Mouse (Mus musculus): Measurements from ENCODE around the gene Atg2b. TPM values are rescaled to one million over a fixed set of nuclear protein-coding genes. Genes with fewer than 3 reads are reported as not detected.

Atg2b gene
- total RNA-seq, 2 experiments from 2014 or later, result 41.3 to 42.4 TPM

DNA sequence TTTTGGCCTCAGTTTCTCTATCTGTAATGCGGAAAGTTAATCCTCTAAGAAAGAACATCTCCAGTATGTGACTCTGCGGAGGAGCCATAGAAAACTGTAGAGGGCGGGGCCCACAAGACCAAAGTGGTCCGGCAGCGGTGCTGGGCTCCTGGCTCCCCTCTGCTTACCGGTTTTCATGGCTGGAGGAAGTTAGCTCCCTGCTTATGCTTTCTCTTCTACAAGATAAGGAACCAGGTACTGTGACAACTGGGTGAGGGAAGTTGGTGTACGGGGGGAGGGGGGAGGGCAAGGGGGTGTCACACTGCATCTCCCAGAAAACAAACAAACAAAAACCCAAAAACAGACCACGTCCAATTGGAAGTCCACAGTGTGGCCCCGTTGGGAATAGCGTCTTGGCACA is 86.5 kb downstream of the Atg2b start:
- DNase-seq (ENCODE audit: extremely low spot score in 1 of 2, low spot score in 1 of 2), result no peak

DNA sequence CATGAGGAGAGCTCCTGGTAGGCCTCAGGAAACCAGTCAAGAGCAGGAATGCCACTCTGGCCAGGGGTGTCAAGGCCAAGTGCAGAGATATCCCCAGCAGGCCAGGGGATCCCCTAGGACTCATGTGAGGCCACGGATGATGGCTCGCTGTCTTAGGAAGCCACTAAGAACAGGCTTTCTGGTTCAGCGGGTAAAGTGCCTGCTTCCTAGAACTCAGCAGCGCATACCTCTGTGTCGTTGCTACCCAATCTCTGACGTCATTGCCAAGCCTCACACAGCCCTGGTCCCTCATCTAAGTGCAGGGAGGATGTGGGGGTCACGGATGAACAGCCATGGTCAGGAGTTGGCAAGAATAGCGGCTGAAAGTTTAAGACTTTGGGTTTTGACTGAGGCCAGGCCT is 87.9 kb downstream of the Atg2b start:
- DNase-seq (ENCODE audit: extremely low spot score in 1 of 2, low spot score in 1 of 2), result no peak

DNA sequence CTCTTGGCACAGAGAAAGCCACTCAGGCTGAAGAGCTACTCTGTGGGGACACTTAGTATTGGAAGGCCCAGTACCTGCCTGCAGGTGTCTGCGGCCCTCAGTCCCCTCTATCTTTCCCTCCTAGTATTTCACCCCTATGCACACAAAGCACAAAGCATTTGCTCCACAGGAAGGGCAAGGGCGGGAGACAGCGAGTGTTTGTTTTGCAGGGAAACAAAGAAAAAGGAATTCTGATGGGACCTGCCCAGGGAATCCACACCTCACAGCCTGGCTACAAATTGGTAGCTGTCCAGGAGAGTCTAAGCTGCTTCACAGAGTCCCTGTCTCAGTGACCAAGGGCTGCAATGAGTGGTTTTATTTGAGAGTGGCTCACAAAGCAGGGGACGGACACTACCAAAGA is 91.5 kb downstream of the Atg2b start:
- DNase-seq (ENCODE audit: extremely low spot score in 1 of 2, low spot score in 1 of 2), result no peak

DNA sequence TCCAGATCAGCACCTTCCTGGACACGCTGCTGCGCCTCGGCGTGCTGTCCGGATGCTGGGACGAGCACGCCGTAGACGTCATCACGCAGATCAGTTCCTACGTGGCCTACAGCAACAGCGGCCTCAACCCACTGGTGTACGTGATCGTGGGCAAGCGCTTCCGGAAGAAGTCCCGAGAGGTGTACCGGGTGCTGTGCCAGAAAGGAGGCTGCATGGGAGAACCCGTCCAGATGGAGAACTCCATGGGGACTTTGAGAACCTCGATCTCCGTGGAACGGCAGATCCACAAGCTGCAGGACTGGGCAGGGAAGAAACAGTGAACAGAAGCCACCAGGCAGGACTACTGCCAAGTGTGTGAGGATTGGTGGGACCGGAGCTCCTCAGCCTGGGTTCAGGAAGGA is 92.7 kb downstream of the Atg2b start:
- DNase-seq (ENCODE audit: extremely low spot score in 1 of 2, low spot score in 1 of 2), result no peak

DNA sequence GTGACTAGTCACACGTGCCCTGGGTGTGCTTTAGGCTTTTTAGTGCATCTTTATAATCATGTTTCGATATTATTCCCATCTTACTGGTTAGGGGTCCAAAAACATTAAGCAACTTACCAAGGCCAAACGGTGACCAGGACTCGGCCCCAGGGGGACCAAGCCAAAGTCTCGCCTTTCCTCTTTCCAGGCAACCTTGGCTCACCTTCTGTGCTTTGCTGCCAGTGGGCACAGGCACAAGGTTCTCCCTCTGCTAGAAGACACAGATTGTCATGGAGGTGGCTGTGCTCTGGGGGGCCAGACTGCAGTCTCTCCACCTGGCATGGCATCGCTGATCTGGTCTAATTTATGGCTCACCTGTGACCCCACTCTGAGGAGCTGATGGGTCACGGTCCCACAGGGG is 94.2 kb downstream of the Atg2b start:
- DNase-seq (ENCODE audit: extremely low spot score in 1 of 2, low spot score in 1 of 2), result no peak

DNA sequence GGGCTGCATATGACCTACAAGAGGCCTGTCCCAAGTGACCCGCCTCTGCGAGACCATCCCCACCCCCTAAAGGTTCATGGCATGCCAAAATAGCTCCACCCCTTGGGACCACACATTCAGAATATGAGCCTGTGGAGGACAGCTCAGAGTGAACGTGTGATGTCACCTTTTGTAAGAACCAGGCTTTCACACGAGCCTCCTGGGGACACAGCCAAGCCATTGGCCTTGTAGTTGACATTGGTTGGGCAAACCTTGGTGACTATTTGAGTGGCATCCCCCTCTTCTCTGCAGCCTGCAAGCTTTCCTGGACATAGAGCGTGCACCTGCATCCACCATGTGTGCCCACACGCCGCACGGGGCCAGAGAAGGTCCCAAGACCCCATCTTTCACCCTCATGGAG is 97.5 kb downstream of the Atg2b start:
- no peak for DNase-seq (ENCODE audit: extremely low spot score in 1 of 2, low spot score in 1 of 2)

DNA sequence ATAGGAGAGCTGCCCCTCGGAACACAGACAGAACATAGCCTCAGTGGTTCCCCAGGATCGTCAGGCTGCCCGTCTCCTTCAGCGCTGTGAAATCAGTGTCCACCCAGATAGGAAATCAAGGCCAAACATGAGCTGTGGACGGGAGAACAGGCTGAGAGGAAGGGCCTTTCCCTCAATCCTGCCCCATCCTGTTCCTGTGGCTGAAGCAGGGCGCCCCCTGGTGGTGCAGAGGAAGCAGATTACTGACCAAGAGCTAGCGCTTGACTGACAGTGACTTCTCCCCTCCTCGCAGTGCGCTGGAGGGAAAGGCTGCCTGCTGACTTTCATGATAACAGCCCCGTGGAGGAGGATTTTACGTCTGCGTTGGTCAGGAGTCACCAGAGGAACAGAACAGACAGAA is 100.2 kb downstream of the Atg2b start:
- peak; percentile 47 to 82 for DNase-seq (ENCODE audit: extremely low spot score in 1 of 2, low spot score in 1 of 2)

DNA sequence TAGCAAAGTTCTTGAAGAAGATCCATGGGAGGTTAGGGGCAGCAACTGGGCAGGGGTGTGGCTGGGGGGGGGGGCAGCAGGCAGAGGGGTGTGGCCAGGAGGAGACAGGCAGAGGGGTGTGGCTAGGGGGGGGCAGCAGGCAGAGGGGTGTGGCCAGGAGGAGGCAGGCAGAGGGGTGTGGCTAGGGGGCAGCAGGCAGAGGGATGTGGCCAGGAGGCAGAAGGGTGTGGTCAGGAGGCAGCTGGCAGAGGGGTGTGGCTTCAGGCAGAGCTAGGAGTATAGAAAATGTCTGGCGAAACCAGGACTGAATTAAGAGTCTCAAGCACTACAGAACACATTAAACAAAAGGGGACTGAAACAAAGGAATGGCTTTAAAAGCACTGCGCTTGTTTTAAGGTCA is 101.5 kb downstream of the Atg2b start:
- no peak for DNase-seq (ENCODE audit: extremely low spot score in 1 of 2, low spot score in 1 of 2)

DNA sequence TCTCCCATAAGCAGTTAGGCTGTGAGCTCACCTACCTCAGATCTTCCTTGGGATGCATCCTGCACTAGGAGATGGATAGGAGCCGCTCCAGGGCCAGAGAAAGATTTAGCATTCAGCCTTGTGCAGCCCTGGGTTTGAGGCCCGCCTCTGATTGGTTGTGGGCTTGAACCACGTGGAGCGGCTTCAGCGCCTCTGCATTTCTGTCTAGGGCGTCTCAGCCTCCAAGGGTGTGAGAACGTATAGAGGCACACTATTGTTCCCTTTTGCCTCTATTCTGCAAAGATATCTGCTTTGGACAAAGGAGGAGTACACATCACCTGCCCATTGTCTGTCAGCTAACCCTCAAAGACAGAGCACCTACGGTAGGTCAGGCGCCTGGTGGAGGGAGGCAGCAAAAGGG is 102.5 kb downstream of the Atg2b start:
- DNase-seq (ENCODE audit: extremely low spot score in 1 of 2, low spot score in 1 of 2), result no peak

DNA sequence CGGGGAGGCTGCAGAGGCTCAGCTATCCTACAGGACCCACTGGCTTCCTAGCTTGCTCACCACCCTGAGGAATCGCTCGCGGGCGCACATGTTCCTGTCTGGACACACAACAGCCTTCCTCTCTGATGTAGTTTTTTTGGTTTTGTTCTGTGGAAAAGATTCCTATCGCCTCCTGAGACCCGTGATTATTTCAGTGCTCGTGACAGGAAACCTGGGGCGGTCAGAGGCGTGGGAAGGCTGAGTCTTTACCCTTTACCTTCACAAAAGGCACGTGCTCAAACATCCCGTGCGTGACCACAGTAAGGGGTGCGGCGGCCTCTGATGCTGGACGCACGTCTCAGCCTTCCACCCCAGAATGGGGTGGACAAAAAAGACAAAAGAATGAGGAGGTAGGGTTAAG is 104.5 kb downstream of the Atg2b start:
- no peak for DNase-seq (ENCODE audit: extremely low spot score in 1 of 2, low spot score in 1 of 2)

DNA sequence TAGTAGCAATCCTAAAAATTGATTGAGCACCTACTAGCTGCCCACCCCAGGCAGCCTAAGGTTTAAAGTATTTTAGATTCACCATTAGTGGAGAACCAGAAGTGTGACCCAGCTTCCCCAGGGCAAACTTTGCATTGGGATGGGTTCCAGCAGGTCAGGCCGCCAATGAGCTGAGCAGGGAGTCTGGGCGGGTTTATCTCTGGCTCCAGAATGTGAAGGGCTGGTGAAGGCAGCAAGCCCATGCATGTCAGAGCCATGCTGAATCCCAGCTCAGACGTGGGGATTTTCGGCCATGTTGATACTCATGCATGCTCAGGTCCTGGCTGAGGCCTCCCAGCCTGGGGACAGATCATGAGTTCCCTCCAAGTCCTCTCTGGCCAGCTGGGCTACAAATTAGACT is 110.7 kb downstream of the Atg2b start:
- DNase-seq (ENCODE audit: extremely low spot score in 1 of 2, low spot score in 1 of 2), result no peak

DNA sequence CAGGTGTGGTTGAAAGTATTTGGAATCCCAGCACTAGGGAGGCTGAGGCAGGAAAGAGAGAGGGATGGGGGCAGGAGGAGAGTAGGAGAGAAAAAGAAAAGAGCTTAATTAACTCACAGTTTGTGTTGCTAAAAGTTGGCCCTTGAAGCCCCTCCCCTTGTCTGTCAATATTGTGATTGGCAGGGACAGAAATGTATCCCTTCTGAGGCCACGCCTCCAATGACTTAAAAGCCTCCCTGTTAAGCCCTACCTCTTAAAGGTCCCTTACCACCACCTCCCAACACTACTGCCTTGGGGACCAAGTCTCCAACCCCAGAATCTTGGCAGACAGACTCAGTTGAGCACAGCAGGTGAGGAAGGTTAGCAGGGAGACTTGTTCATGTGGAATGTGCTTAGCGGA is 112.4 kb downstream of the Atg2b start:
- no peak for DNase-seq (ENCODE audit: extremely low spot score in 1 of 2, low spot score in 1 of 2)

DNA sequence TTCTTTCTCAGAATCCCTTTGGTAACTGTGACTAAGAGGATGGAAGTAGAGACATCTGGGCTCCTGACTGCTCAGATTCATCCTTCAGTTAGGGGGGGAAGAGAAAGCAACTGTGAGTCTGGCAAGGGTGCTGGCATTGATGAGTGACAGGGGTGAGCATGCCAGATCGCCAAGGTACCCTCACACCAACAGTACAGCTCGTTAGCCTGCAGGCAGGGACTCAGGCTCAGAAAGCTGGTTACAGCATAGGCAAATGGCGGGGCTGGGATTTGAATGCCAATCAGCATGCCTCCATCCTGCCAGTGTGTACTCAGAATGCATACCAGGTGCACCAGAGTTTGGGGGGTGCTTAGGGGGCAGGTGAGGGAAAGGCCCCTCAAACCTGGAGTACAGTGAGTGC is 113.1 kb downstream of the Atg2b start:
- DNase-seq (ENCODE audit: extremely low spot score in 1 of 2, low spot score in 1 of 2), result no peak

Other genes starting within 250 kb of the Atg2b start
- gene D430019H16Rik, start 231.4 kb downstream of the Atg2b start, total RNA-seq (2021), result 100 to 1,000 TPM; 122 to 131 TPM
- under 1 TPM; 0.31 to 0.44 TPM for gene Bdkrb2, start 122.0 kb downstream of the Atg2b start, total RNA-seq (2021)
- under 1 TPM in 1 of 2 experiments, not detected in 1; 0.35 TPM for gene Bdkrb1, start 82.1 kb downstream of the Atg2b start, total RNA-seq (2021)
- gene Gskip, start 382 bp downstream of the Atg2b start, total RNA-seq (2021), result 10 to 100 TPM; 23.3 to 27.1 TPM
- 1 to 10 TPM in 1 of 2 experiments, under 1 TPM in 1; 0.94 to 1.0 TPM for gene Ak7, start 20.8 kb upstream of the Atg2b start, total RNA-seq (2021)
- 100 to 1,000 TPM; 143 to 152 TPM for gene Papola, start 99.5 kb upstream of the Atg2b start, total RNA-seq (2021)